Mouse (Mus musculus) lung, postnatal 0 days (tissue): ENCODE measurements around the gene Hlcs.

Experiments used
- CTCF ChIP-seq: IDR thresholded peaks from 2 replicates; pipeline ENCODE4 v1.5.1; 2016; ENCODE audit warnings: antibody characterized with exemption, mild to moderate bottlenecking
- EP300 ChIP-seq: IDR thresholded peaks from 2 replicates; pipeline ENCODE4 v1.6.1; 2016; ENCODE audit warnings: antibody characterized with exemption, mild to moderate bottlenecking, control low read depth

DNA sequence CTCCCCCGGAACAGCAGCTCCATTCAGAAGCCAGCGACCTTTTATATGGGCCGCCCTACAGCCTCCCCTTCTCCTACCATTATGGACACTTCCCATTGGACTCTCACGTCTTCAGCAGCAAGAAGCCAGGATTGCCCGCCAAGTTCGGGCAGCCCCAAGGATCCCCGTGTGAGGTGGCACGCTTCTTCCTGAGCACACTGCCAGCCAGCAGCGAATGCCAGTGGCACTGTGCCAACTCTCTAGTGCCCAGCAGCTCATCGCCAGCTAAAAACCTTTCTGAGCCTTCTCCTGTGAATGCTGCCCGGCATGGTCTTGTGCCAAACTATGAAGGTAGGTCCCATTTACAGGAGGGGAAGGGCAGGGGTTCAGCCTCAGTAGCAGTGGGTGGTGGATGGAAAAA is 190.1 kb downstream of the Hlcs start:
- TF ChIP-seq CTCF (no peak), EP300 (no peak)
